Mouse (Mus musculus) neural tube, embryonic 13.5 days (tissue): Measurements from ENCODE around the gene Gab3. TPM values are rescaled to one million over a fixed set of nuclear protein-coding genes. Genes with fewer than 3 reads are reported as not detected.
"Not testable (repeated sequence)": the region's sequence is repeated elsewhere in the genome, so short reads cannot be mapped to it uniquely, and the experiment has no call there.

Source experiments
- ATAC-seq: fragments of 200-750 bp; cut with Nextera tagmentation; 2 replicates; pipeline ENCODE4 v1.8.0; 2017; ENCODE audit warnings: low read depth, mild to moderate bottlenecking, moderate TSS enrichment, moderate library complexity
- H3K27ac ChIP-seq: fragments of 300-500 bp; sonication (generic); replicated peaks from 2 replicates; pipeline ENCODE4 v1.5.1; 2015; ENCODE audit warnings: moderate library complexity, mild to moderate bottlenecking, inconsistent platforms
- H3K27me3 ChIP-seq: fragments of 300-500 bp; sonication (generic); 2 replicates; pipeline ENCODE4 v1.6.1; 2015; ENCODE audit warnings: mild to moderate bottlenecking, inconsistent platforms
- H3K36me3 ChIP-seq: fragments of 300-500 bp; sonication (generic); 2 replicates; pipeline ENCODE4 v1.6.1; 2015; ENCODE audit warnings: mild to moderate bottlenecking, inconsistent platforms
- H3K4me1 ChIP-seq: fragments of 300-500 bp; sonication (generic); replicated peaks from 2 replicates; pipeline ENCODE4 v1.6.1; 2015; ENCODE audit warnings: inconsistent platforms
- H3K4me2 ChIP-seq: fragments of 300-500 bp; sonication (generic); 2 replicates; pipeline ENCODE4 v1.6.1; 2015; ENCODE audit warnings: inconsistent platforms, mild to moderate bottlenecking, moderate library complexity
- H3K4me3 ChIP-seq: fragments of 300-500 bp; sonication (generic); 2 replicates; pipeline ENCODE4 v1.5.1; 2015; ENCODE audit warnings: mild to moderate bottlenecking, inconsistent platforms
- H3K9ac ChIP-seq: fragments of 300-500 bp; sonication (generic); 2 replicates; pipeline ENCODE4 v1.6.1; 2015; ENCODE audit warnings: moderate library complexity, mild to moderate bottlenecking, inconsistent platforms
- H3K9me3 ChIP-seq: fragments of 300-500 bp; sonication (generic); 2 replicates; pipeline ENCODE4 v1.6.1; 2016; ENCODE audit warnings: inconsistent platforms
- WGBS: fragments of 180-500 bp; shearing (Covaris S2); methylation state at CpG from one replicate; pipeline ENCODE4 v1.1.7; 2015; 5-methylcytosine and 5-hydroxymethylcytosine counted together
- polyA plus RNA-seq: library from polyadenylated mRNA; unstranded; fragments of >200 nt; fragmentation: Nextera tagmentation; extraction: Ambion mirVana; gene quantifications from 2 replicates; pipeline ENCODE4 v1.2.1, GENCODE M21; 2015

Gene Gab3
- polyA plus RNA-seq, 1 experiment from 2014 or later: 2.1 TPM

- H3K9ac ChIP-seq, H3K4me2 ChIP-seq, H3K4me3 ChIP-seq, H3K27me3 ChIP-seq, H3K9me3 ChIP-seq, H3K36me3 ChIP-seq, H3K4me1 ChIP-seq, H3K27ac ChIP-seq, ATAC-seq: not testable (repeated sequence)
- 77% methylated on average over 7 of the region's 7 CpGs for WGBS
Measured at GRCm38 (mm10) chrX:74959161-74959560, 126.1 kb downstream of the Gab3 start.

Other genes starting within 250 kb of the Gab3 start
- 0.15 TPM in 1 of 2 replicates, not detected in the other for gene Gm5936, start 248.3 kb downstream of the Gab3 start, polyA plus RNA-seq
- gene Dkc1, start 10.4 kb upstream of the Gab3 start, polyA plus RNA-seq: 58.8 and 63.6 TPM in 2 replicates
- gene Mpp1, start 45.6 kb upstream of the Gab3 start, polyA plus RNA-seq: 27.2 and 28.3 TPM in 2 replicates
- not detected in 2 replicates for gene Smim9, start 78.3 kb upstream of the Gab3 start, polyA plus RNA-seq